Mouse (Mus musculus) kidney, embryonic 16.5 days (tissue): ENCODE measurements at regions not wholly inside any gene's neighbourhood (a gene's known extent, or its start where the extent isn't known, plus 50 kb on each side); places are given as distances from the start of the nearest gene placed in this dataset.
A peak's percentile ranks its signal among the peaks of the same experiment; 100 is the strongest.

ENCODE experiments used
- ATAC-seq: fragments of 200-750 bp; cut with Nextera tagmentation; 2 replicates; pipeline ENCODE4 v1.8.0; 2017; ENCODE audit warnings: moderate TSS enrichment; ENCODE audit not compliant: low FRiP score, low TSS enrichment
- H3K27ac ChIP-seq: fragments of 300-500 bp; sonication (generic); 2 replicates; pipeline ENCODE4 v1.5.1; 2014; ENCODE audit warnings: low read length
- H3K27me3 ChIP-seq: fragments of 300-500 bp; sonication (generic); 2 replicates; pipeline ENCODE4 v1.6.1; 2014; ENCODE audit warnings: low read length, control low read depth, mixed read lengths; ENCODE audit not compliant: insufficient read depth
- H3K36me3 ChIP-seq: fragments of 300-500 bp; sonication (generic); 2 replicates; pipeline ENCODE4 v1.6.1; 2014; ENCODE audit warnings: low read length, control low read depth, mixed read lengths; ENCODE audit not compliant: insufficient read depth
- H3K4me1 ChIP-seq: fragments of 300-500 bp; sonication (generic); 2 replicates; pipeline ENCODE4 v1.6.1; 2014; ENCODE audit warnings: low read length, control low read depth, mixed read lengths; ENCODE audit not compliant: insufficient read depth
- H3K4me2 ChIP-seq: fragments of 300-500 bp; sonication (generic); replicated peaks from 2 replicates; pipeline ENCODE4 v1.6.1; 2014; ENCODE audit warnings: low read depth, low read length
- H3K4me3 ChIP-seq: fragments of 300-500 bp; sonication (generic); 2 replicates; pipeline ENCODE4 v1.5.1; 2014; ENCODE audit warnings: mild to moderate bottlenecking, low read length
- H3K9ac ChIP-seq: fragments of 300-500 bp; sonication (generic); replicated peaks from 2 replicates; pipeline ENCODE4 v1.6.1; 2014; ENCODE audit warnings: low read length
- H3K9me3 ChIP-seq: fragments of 300-500 bp; sonication (generic); 2 replicates; pipeline ENCODE4 v1.6.1; 2016; ENCODE audit warnings: low read length, control low read depth
- WGBS: fragments of 180-500 bp; shearing (Covaris S2); extraction: QIAGEN DNeasy Blood & Tissue Kit; methylation state at CpG from one replicate; pipeline ENCODE4 v1.1.7; 2014; 5-methylcytosine and 5-hydroxymethylcytosine counted together

GRCm38 (mm10) chr15:62350862-62351757, 1428.3 kb upstream of the A1bg start:
- no peak for ATAC-seq
- 84% methylated on average over 6 of the region's 6 CpGs for WGBS
- Histone ChIP-seq H3K4me2 (no peak overlapping the region), H3K9me3 (no peaks in the 10 kb centered on the region), H3K4me3 (no peak overlapping the region), H3K36me3 (no peaks in the 10 kb centered on the region), H3K9ac (no peak overlapping the region), H3K4me1 (no peaks in the 10 kb centered on the region), H3K27ac (no peak overlapping the region), H3K27me3 (no peaks in the 10 kb centered on the region)

- Histone ChIP-seq H3K36me3 (no peaks in the 10 kb centered on the region), H3K4me1 (no peaks in the 10 kb centered on the region), H3K27ac (no peak overlapping the region), H3K9ac (no peak overlapping the region), H3K4me2 (no peak overlapping the region), H3K4me3 (no peak overlapping the region), H3K9me3 (no peaks in the 10 kb centered on the region), H3K27me3 (no peaks in the 10 kb centered on the region)
- no peak for ATAC-seq
- 98% methylated on average over 3 of the region's 3 CpGs for WGBS
Observed at GRCm38 (mm10) chr15:62349981-62350380, 1427.2 kb upstream of the A1bg start.

GRCm38 (mm10) chr15:62348956-62349355, 1426.1 kb upstream of the A1bg start:
- H3K36me3 ChIP-seq, result no peaks in the 10 kb centered on the region
- no peaks in the 10 kb centered on the region for H3K9me3 ChIP-seq
- H3K9ac ChIP-seq, result no peak overlapping the region
- H3K4me2 ChIP-seq, result no peak overlapping the region
- no peaks in the 10 kb centered on the region for H3K4me1 ChIP-seq
- H3K4me3 ChIP-seq, result no peak overlapping the region
- no peak overlapping the region for H3K27ac ChIP-seq
- WGBS, result 90% methylated on average over 2 of the region's 2 CpGs
- H3K27me3 ChIP-seq, result no peaks in the 10 kb centered on the region
- ATAC-seq, result no peak

- H3K27me3 ChIP-seq, result no peaks in the 10 kb centered on the region
- no peak overlapping the region for H3K4me2 ChIP-seq
- WGBS, result 66% methylated on average over 2 of the region's 2 CpGs
- no peak overlapping the region for H3K4me3 ChIP-seq
- no peak for ATAC-seq
- H3K27ac ChIP-seq, result no peak overlapping the region
- no peaks in the 10 kb centered on the region for H3K36me3 ChIP-seq
- no peaks in the 10 kb centered on the region for H3K4me1 ChIP-seq
- H3K9me3 ChIP-seq, result no peaks in the 10 kb centered on the region
- no peak overlapping the region for H3K9ac ChIP-seq
Observed at GRCm38 (mm10) chr15:62347697-62348096, 1424.9 kb upstream of the A1bg start.

- Histone ChIP-seq H3K4me3 (no peak overlapping the region), H3K27ac (no peak overlapping the region), H3K4me1 (no peaks in the 10 kb centered on the region), H3K4me2 (no peak overlapping the region), H3K36me3 (no peaks in the 10 kb centered on the region), H3K9ac (no peak overlapping the region), H3K9me3 (no peaks in the 10 kb centered on the region), H3K27me3 (no peaks in the 10 kb centered on the region)
- no peak for ATAC-seq
- 79% methylated on average over 5 of the region's 5 CpGs for WGBS
Observed at GRCm38 (mm10) chr15:62345893-62346292, 1423.1 kb upstream of the A1bg start.

- no peaks in the 10 kb centered on the region for H3K9me3 ChIP-seq
- no peak overlapping the region for H3K9ac ChIP-seq
- no peaks in the 10 kb centered on the region for H3K27me3 ChIP-seq
- H3K4me3 ChIP-seq, result no peak overlapping the region
- no peak overlapping the region for H3K27ac ChIP-seq
- ATAC-seq, result no peak
- no peak overlapping the region for H3K4me2 ChIP-seq
- no peaks in the 10 kb centered on the region for H3K4me1 ChIP-seq
- no peaks in the 10 kb centered on the region for H3K36me3 ChIP-seq
- WGBS, result 80% methylated on average over 6 of the region's 6 CpGs
Observed at GRCm38 (mm10) chr15:62336454-62337284, 1413.9 kb upstream of the A1bg start.

- Histone ChIP-seq H3K4me2 (no peak overlapping the region), H3K27me3 (no peaks in the 10 kb centered on the region), H3K27ac (no peak overlapping the region), H3K36me3 (no peaks in the 10 kb centered on the region), H3K4me3 (no peak overlapping the region), H3K9me3 (no peaks in the 10 kb centered on the region), H3K9ac (no peak overlapping the region), H3K4me1 (no peaks in the 10 kb centered on the region; the same call in 1 of the 2 replicates)
- no peak for ATAC-seq
- 90% methylated on average over 4 of the region's 4 CpGs for WGBS
Observed at GRCm38 (mm10) chr15:62334256-62335009, 1411.6 kb upstream of the A1bg start.

GRCm38 (mm10) chr15:62332129-62332528, 1409.3 kb upstream of the A1bg start:
- peak; percentile 59; the same call in 1 of the 2 replicates for ATAC-seq
- no peak overlapping the region for H3K4me2 ChIP-seq
- H3K36me3 ChIP-seq, result no peaks in the 10 kb centered on the region
- H3K4me3 ChIP-seq, result no peak overlapping the region
- H3K27me3 ChIP-seq, result no peaks in the 10 kb centered on the region
- H3K4me1 ChIP-seq, result peaks cover 11% of the 10 kb centered on the region
- WGBS, result 52% methylated on average over 5 of the region's 5 CpGs
- no peak overlapping the region for H3K9ac ChIP-seq
- no peak overlapping the region for H3K27ac ChIP-seq
- no peaks in the 10 kb centered on the region for H3K9me3 ChIP-seq

- H3K4me2 ChIP-seq, result no peak overlapping the region
- H3K9me3 ChIP-seq, result no peaks in the 10 kb centered on the region
- no peak overlapping the region for H3K27ac ChIP-seq
- no peaks in the 10 kb centered on the region for H3K27me3 ChIP-seq
- no peak for ATAC-seq
- peaks cover 11% of the 10 kb centered on the region for H3K4me1 ChIP-seq
- no peak overlapping the region for H3K4me3 ChIP-seq
- H3K36me3 ChIP-seq, result no peaks in the 10 kb centered on the region
- WGBS, result 85% methylated on average over 3 of the region's 3 CpGs
- no peak overlapping the region for H3K9ac ChIP-seq
Observed at GRCm38 (mm10) chr15:62331138-62331800, 1408.5 kb upstream of the A1bg start.
